Mouse (Mus musculus) colon, adult 2 months (tissue): ENCODE results near the gene Nudt8. TPM values are rescaled to one million over a fixed set of nuclear protein-coding genes. Genes with fewer than 3 reads are reported as not detected.

Experiments used
- polyA plus RNA-seq: library from polyadenylated mRNA; depleted of rRNA; stranded (reverse); fragments of >200 nt; gene quantifications from 2 replicates; pipeline ENCODE4 v1.2.3, GENCODE M21; 2012; rRNA removed

Nudt8 gene
- polyA plus RNA-seq = 18.7 and 25.7 TPM in 2 replicates

GRCm38 (mm10) chr19:4000119-4000900 is at the start of gene Nudt8, which contains the start of gene Gm49405:
TSS of gene Nudt8 (plus strand) at chr19:4000580.
TSS of gene Gm49405 (plus strand) at chr19:4000626.

GRCm38 (mm10) chr19:3958470-3958869 is 41.9 kb upstream of the Nudt8 start, which contains the start of gene Aldh3b3:
TSS of gene Aldh3b3 (plus strand) at chr19:3958645.

GRCm38 (mm10) chr19:3972229-3972628 is 28.2 kb upstream of the Nudt8 start, which contains the start of gene Aldh3b2:
TSS of gene Aldh3b2 (plus strand) at chr19:3972328.

GRCm38 (mm10) chr19:3986334-3986733 is 14.0 kb upstream of the Nudt8 start, which contains the start of gene Acy3:
TSS of gene Acy3 (plus strand) at chr19:3986570.

GRCm38 (mm10) chr19:3992416-3992815 is 8.0 kb upstream of the Nudt8 start, which contains the start of gene Tbx10:
TSS of gene Tbx10 (plus strand) at chr19:3992752.

GRCm38 (mm10) chr19:4003112-4003511 is 2.7 kb downstream of the Nudt8 start, which contains the start of gene Doc2g:
TSS of gene Doc2g (plus strand) at chr19:4003313.

GRCm38 (mm10) chr19:4012432-4013022 is 12.1 kb downstream of the Nudt8 start, which contains the start of gene Ndufv1:
TSS of gene Ndufv1 (minus strand) at chr19:4012806.

GRCm38 (mm10) chr19:4037788-4038232 is 37.4 kb downstream of the Nudt8 start, which contains the start of gene Gstp1:
TSS of gene Gstp1 (minus strand) at chr19:4037985.

GRCm38 (mm10) chr19:4045966-4046865 is 45.8 kb downstream of the Nudt8 start, which contains the start of gene Gstp2:
TSS of gene Gstp2 (minus strand) at chr19:4046023.

Other genes starting within 250 kb of the Nudt8 start
- 12.8 and 13.2 TPM in 2 replicates for gene Kmt5b, start 233.2 kb upstream of the Nudt8 start, polyA plus RNA-seq
- 35.3 and 37.1 TPM in 2 replicates for gene Chka, start 148.8 kb upstream of the Nudt8 start, polyA plus RNA-seq
- 146 and 188 TPM in 2 replicates for gene Tcirg1, start 93.4 kb upstream of the Nudt8 start, polyA plus RNA-seq
- 279 and 336 TPM in 2 replicates for gene Ndufs8, start 87.8 kb upstream of the Nudt8 start, polyA plus RNA-seq
- 14.9 and 17.0 TPM in 2 replicates for gene Aldh3b1, start 70.8 kb upstream of the Nudt8 start, polyA plus RNA-seq
- gene Unc93b1, start 65.4 kb upstream of the Nudt8 start, polyA plus RNA-seq = 160 and 202 TPM in 2 replicates
- gene Aldh3b3, start 41.9 kb upstream of the Nudt8 start, polyA plus RNA-seq = 0.15 and 0.35 TPM in 2 replicates
- gene Aldh3b2, start 28.3 kb upstream of the Nudt8 start, polyA plus RNA-seq = 14.5 and 14.7 TPM in 2 replicates
- 55.2 and 55.9 TPM in 2 replicates for gene Acy3, start 14.0 kb upstream of the Nudt8 start, polyA plus RNA-seq
- gene Tbx10, start 7.8 kb upstream of the Nudt8 start, polyA plus RNA-seq = not detected in 2 replicates
- 2.1 and 2.5 TPM in 2 replicates for gene Gm49405, start within 50 bp of the Nudt8 start, polyA plus RNA-seq
- gene Doc2g, start 2.7 kb downstream of the Nudt8 start, polyA plus RNA-seq = 10.8 and 11.5 TPM in 2 replicates
- 185 and 192 TPM in 2 replicates for gene Ndufv1, start 12.2 kb downstream of the Nudt8 start, polyA plus RNA-seq
- gene Gstp1, start 37.4 kb downstream of the Nudt8 start, polyA plus RNA-seq = 871 and 970 TPM in 2 replicates
- 192 and 247 TPM in 2 replicates for gene Gstp2, start 45.4 kb downstream of the Nudt8 start, polyA plus RNA-seq
- gene Gstp3, start 59.0 kb downstream of the Nudt8 start, polyA plus RNA-seq = 8.4 and 8.5 TPM in 2 replicates
- 2.5 TPM in 1 of 2 replicates, not detected in the other for gene Cabp2, start 81.0 kb downstream of the Nudt8 start, polyA plus RNA-seq
- 321 and 393 TPM in 2 replicates for gene Cdk2ap2, start 96.6 kb downstream of the Nudt8 start, polyA plus RNA-seq
- gene Pitpnm1, start 99.4 kb downstream of the Nudt8 start, polyA plus RNA-seq = 133 and 136 TPM in 2 replicates
- gene Aip, start 125.3 kb downstream of the Nudt8 start, polyA plus RNA-seq = 65.0 and 68.8 TPM in 2 replicates
- gene Gpr152, start 139.2 kb downstream of the Nudt8 start, polyA plus RNA-seq = 0.02 and 0.05 TPM in 2 replicates
- gene Cabp4, start 143.5 kb downstream of the Nudt8 start, polyA plus RNA-seq = 0.15 and 0.28 TPM in 2 replicates
- 657 and 730 TPM in 2 replicates for gene Coro1b, start 148.0 kb downstream of the Nudt8 start, polyA plus RNA-seq
- 74.8 and 129 TPM in 2 replicates for gene Ptprcap, start 153.0 kb downstream of the Nudt8 start, polyA plus RNA-seq
- gene Rps6kb2, start 162.8 kb downstream of the Nudt8 start, polyA plus RNA-seq = 38.0 and 53.9 TPM in 2 replicates
- 5.3 and 9.0 TPM in 2 replicates for gene Carns1, start 174.9 kb downstream of the Nudt8 start, polyA plus RNA-seq
- 9.9 and 10.0 TPM in 2 replicates for gene Tbc1d10c, start 190.7 kb downstream of the Nudt8 start, polyA plus RNA-seq
- 488 and 523 TPM in 2 replicates for gene Ppp1ca, start 191.5 kb downstream of the Nudt8 start, polyA plus RNA-seq
- gene Rad9a, start 201.1 kb downstream of the Nudt8 start, polyA plus RNA-seq = 15.7 and 22.4 TPM in 2 replicates
- gene Clcf1, start 213.7 kb downstream of the Nudt8 start, polyA plus RNA-seq = 8.3 and 14.8 TPM in 2 replicates
- gene AC109138.7, start 213.8 kb downstream of the Nudt8 start, polyA plus RNA-seq = not detected in 2 replicates
- 86.7 and 104 TPM in 2 replicates for gene Pold4, start 231.3 kb downstream of the Nudt8 start, polyA plus RNA-seq